Mouse (Mus musculus) heart, adult 8-10 months (tissue): ENCODE measurements around the gene Golga2. TPM values are rescaled to one million over a fixed set of nuclear protein-coding genes. Genes with fewer than 3 reads are reported as not detected.

Experiments
- DNase-seq: peaks from one replicate; pipeline ENCODE4 v3.0.0; 2022; ENCODE audit warnings: low spot score
- total RNA-seq, 4 experiments: library from RNA; stranded (reverse); gene quantifications; 2 replicates each; pipeline ENCODE4 v1.2.4; 2022

The Golga2 gene
- total RNA-seq, 4 experiments from 2014 or later: 75.1 to 88.9 (median 80.2) TPM

DNA sequence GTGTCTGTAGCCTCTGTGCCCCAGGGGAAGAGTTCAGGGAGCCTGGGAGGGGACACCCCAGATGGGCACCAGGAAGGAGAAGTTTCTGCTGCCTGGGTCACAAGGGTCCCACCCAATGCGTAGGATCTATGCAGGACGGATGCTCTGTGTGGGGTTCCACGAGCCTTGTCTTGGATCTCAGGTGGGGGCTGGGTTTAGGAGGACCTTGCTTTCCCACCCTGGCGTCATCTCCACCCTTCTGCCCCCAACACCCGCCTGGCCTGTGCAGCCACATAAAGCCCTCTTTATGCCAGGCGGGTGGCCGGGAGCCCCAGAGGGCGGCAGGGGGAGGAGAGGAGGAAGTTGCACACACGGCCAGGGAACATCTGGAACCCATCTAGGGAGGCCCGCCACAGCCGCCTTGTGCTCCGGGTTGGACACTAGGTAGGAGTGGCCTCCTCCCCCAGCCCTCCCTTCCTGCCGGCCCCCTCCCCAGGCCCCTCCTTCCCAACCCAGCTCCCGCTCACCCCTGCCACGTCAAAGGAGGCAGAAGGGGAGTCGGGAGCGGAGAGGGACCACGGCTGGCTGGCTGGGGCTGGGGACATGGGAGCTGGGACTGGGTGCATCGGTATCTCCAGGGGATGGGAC lies 30.7 kb downstream of the Golga2 start:
- DNase-seq: peak; percentile 63

- no peak for DNase-seq
Observed at GRCm38 (mm10) chr2:32318709-32319585, 31.8 kb downstream of the Golga2 start.

- DNase-seq: no peak
Observed at GRCm38 (mm10) chr2:32319586-32320580, 32.7 kb downstream of the Golga2 start.

DNA sequence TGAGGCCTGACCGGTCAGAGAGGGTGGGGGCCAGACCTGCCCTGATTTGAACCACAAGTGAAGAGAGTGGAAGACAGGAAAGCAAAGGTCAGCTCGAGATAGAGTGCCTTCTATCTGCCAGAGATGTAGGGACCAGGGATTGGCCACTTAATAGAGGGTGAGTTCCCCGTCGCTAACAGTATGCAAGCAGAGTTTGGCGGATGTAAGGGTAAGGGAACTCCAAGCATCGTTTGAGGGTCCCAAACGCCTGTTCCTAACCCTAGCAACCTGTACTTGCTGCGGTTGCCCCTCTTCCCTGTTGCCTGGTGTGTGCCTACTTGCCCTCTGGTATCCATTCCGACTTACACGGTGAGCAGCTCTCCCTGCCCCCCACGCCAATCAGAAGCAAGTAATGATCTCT lies 33.5 kb downstream of the Golga2 start:
- no peak for DNase-seq

GRCm38 (mm10) chr2:32321591-32322298 lies 34.6 kb downstream of the Golga2 start:
- DNase-seq: no peak

DNA sequence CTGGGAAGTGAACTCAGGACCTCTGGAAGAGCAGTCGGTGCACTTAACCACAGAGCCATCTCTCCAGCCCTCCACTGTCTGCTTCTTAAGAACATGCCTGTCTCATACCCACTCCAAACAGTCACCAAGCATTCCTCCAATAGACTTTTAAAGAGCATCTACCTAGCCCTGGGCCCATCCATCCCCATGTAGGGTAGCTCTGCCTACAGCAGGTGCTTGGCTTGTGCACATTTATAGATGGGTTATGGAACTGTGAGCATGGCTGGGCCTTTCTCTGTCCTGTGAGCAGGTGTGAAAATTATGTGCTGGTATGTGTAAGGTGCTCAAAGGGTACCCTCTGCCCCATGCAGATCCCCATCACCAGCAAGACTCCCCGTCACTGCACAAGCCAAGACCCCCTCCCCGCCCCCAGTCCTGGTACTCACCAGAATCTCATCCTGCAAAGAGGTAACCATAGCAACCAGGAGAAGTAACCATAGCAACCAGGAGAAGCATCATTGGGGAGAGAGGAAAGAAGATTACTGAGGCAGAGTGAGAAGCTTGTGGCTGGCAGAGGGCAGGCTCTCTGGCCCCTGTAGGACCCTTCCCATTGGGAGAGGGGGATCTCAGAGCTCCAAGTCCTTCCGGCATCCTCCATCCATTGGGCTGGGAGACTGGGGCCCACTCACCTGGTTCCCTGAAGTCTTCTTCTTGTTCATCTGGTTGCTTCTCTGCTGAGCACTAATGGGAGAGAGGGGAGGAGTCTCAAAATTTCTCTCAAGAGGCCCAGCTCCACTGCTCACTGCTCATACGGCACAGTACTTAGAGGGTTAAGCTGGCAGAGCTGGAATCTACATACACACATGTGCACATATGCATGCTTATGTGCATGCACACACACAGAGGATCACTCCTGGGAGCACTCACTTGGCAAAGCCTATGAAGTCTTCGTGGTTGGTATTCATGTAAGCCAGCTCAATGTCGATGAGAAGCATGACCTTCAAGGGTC lies 35.9 kb downstream of the Golga2 start:
- DNase-seq: no peak

GRCm38 (mm10) chr2:32324322-32324721 lies 37.1 kb downstream of the Golga2 start:
- no peak for DNase-seq

DNA sequence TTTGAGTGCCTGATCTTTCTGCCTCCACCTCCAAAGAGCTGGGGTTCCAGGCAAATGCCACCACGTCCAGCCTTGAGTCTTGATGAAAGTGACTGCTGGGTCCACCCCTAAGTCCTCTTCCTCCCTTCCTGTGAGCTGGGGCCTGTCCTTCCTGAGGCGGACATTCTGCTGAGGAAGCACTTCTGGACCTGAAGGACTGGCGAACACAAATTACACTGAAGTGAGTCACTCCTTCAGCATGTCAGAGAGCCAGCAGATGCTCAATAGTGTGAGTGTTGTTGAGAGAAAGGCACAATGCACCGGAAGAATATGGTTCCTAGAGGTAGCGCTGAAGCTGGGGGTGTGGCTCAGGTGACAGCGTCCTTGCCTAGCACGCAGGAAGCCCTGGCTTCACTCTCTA lies 38.2 kb downstream of the Golga2 start:
- DNase-seq: no peak

- no peak for DNase-seq
Observed at GRCm38 (mm10) chr2:32327200-32327599, 40.0 kb downstream of the Golga2 start.

GRCm38 (mm10) chr2:32328911-32329460 lies 41.8 kb downstream of the Golga2 start:
- no peak for DNase-seq

DNA sequence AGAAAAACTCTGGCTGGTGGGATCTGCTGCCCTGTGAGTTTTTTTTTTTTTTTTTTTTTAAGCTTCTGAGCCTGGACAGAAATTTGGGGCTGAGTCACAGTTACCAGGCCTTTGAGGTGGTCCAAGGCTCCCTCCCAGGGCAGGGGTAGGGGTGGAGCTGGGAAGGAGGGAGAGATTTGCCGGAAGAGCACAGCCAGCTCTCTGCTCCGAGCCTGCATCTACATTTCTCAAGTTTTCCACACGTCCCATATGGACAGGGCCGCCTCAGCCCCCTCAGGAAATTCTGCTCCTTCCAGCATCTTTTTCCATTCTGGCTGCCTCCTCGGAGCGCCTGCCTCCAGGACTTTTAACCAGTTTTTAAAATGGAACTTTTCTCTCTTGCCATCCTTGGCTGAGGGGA lies 42.3 kb downstream of the Golga2 start:
- no peak for DNase-seq

- DNase-seq: no peak
Observed at GRCm38 (mm10) chr2:32332159-32332558, 45.0 kb downstream of the Golga2 start.

- DNase-seq: no peak
Observed at GRCm38 (mm10) chr2:32335888-32336287, 48.7 kb downstream of the Golga2 start.

DNA sequence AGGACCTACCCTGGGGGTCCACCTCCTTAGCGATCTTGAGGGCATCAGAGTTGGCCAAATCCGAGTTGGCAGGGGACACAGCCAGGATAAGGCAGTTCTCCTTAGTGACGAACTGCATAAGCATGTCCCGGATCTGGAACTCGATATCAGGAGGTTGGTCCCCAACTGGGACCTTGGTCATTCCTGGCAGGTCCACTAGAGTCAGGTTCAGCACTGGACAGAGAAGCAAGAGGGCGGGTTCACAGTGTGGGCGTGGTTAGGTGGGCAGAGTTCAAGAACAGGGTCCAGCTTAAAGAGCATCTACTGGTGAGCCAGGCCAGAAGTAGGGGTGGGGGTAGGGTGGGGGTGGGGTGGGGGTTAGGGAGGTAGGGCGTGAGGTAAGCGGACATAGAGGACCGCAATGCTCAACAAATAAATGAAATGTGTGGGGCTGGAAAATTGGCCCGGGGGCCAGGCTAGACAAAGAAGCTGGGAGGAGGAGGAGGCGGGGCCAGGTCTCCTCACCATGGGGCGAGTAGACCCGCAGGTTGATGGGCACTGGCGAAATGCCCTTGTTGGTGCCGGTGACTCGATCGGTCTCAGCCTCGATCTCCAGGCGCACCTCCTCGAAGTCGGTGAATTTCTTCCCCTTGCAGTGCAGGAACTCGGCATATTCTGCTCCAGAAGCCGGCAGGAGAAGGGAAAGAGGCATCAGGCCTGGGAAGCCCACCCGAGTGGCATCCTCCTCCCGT lies 52.9 kb downstream of the Golga2 start:
- DNase-seq: no peak

GRCm38 (mm10) chr2:32340836-32341633 lies 53.9 kb downstream of the Golga2 start:
- no peak for DNase-seq

GRCm38 (mm10) chr2:32341634-32341939 lies 54.4 kb downstream of the Golga2 start:
- no peak for DNase-seq

DNA sequence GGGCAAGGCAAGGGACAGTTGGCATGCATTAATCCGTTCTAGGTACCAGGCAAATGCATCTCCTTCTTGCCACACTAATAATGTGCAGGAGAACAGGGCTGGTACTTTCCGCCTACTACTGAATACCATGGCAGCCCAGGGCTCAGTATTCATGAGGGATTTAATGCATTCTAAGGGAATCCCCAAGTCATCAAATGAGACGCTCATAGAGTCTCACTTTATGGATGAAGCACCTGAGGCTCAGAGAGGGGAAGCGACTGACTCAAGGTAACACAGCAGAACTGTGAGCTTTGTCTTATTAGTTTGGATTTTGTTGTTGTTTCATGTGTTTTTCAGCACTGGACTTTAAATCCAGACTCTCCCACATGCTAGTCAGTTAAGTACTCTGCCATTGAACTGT lies 54.9 kb downstream of the Golga2 start:
- DNase-seq: no peak
